In the genomic region with DNA sequence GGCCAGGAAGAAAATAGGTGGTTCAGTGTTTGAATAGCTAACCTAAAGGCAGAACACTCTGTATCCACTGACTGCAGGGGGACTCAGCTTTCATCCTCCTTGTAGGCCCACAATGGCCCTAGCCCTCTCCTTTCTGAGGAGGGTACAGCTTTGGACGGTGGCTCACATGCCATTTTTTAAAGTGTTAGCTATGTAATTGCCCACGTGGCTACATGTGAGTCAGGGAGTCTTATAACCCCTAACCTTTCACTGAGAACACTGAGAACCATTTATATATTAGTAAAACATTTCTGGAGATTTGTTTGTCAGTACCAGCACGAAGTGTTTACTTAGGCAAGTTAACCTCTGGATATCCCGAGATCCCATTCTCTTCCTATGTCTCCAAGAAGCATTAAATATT, we compare ENCODE assay signal across 17 mouse cellular contexts. TPM values are rescaled to one million over a fixed set of nuclear protein-coding genes. Genes with fewer than 3 reads are reported as not detected.
"Had no signal": no experiment of that assay in that cellular context is flagged by ENCODE, and none has a peak within 500 bp of the region (broad histone marks: within the 10 kb centered on the region; RNA-seq: fewer than 3 reads in every experiment).

No protein-coding gene starts in this region.

- H3K4me3 ChIP-seq: liver, embryonic 13.5 days; liver, embryonic 15.5 days; lung, embryonic 15.5 days; megakaryocyte, embryonic 14.5 days; midbrain, embryonic 13.5 days; midbrain, embryonic 15.5 days; neural tube, embryonic 12.5 days; stomach, embryonic 15.5 days had no signal

- H3K27ac ChIP-seq: liver, embryonic 13.5 days; liver, embryonic 15.5 days; lung, embryonic 15.5 days; macrophage; midbrain, embryonic 13.5 days; midbrain, embryonic 15.5 days; neural tube, embryonic 12.5 days; stomach, embryonic 15.5 days had no signal

- H3K4me2 ChIP-seq: liver, embryonic 13.5 days; liver, embryonic 15.5 days; lung, embryonic 15.5 days; midbrain, embryonic 13.5 days; midbrain, embryonic 15.5 days; neural tube, embryonic 12.5 days; stomach, embryonic 15.5 days had no signal

- H3K27me3 ChIP-seq: liver, embryonic 13.5 days; liver, embryonic 15.5 days; lung, embryonic 15.5 days; megakaryocyte, embryonic 14.5 days; midbrain, embryonic 13.5 days; midbrain, embryonic 15.5 days; neural tube, embryonic 12.5 days; stomach, embryonic 15.5 days had no signal

- H3K36me3 ChIP-seq: liver, embryonic 13.5 days; liver, embryonic 15.5 days; lung, embryonic 15.5 days; midbrain, embryonic 13.5 days; midbrain, embryonic 15.5 days; neural tube, embryonic 12.5 days; stomach, embryonic 15.5 days had no signal

- DNase-seq: liver, embryonic 13.5 days; liver, postnatal 0 days; lung, adult 2 months; lung, postnatal 14 days; lung, postnatal 36 days; right cerebral cortex, postnatal 14 days; thymus, postnatal 14 days; thymus, postnatal 36 days had no signal

- H3K9ac ChIP-seq: liver, embryonic 13.5 days; liver, embryonic 15.5 days; liver, postnatal 0 days; lung, embryonic 15.5 days; midbrain, embryonic 13.5 days; midbrain, embryonic 15.5 days; neural tube, embryonic 12.5 days; stomach, embryonic 15.5 days had no signal

- H3K4me1 ChIP-seq: liver, embryonic 13.5 days; liver, embryonic 15.5 days; megakaryocyte, embryonic 14.5 days; midbrain, embryonic 13.5 days; midbrain, embryonic 15.5 days; neural tube, embryonic 12.5 days; stomach, embryonic 15.5 days had no signal

- H3K9me3 ChIP-seq: liver, embryonic 13.5 days; liver, embryonic 15.5 days; lung, embryonic 15.5 days; midbrain, embryonic 13.5 days; midbrain, embryonic 15.5 days; neural tube, embryonic 12.5 days; stomach, embryonic 15.5 days had no signal

- ATAC-seq: liver, postnatal 0 days; lung, postnatal 0 days; midbrain, embryonic 13.5 days; midbrain, embryonic 15.5 days had no signal

RNA-seq across cellular contexts. Expression of a gene that starts 12.1 kb away (rescaled TPM):
- polyA plus RNA-seq: liver, embryonic 15.5 days; liver, postnatal 0 days; macrophage had no signal
